Mouse (Mus musculus): ENCODE data around the gene Clcnka. TPM values are rescaled to one million over a fixed set of nuclear protein-coding genes. Genes with fewer than 3 reads are reported as not detected.

Clcnka gene
- polyA plus RNA-seq, 1 experiment from 2014 or later, result not detected

DNA sequence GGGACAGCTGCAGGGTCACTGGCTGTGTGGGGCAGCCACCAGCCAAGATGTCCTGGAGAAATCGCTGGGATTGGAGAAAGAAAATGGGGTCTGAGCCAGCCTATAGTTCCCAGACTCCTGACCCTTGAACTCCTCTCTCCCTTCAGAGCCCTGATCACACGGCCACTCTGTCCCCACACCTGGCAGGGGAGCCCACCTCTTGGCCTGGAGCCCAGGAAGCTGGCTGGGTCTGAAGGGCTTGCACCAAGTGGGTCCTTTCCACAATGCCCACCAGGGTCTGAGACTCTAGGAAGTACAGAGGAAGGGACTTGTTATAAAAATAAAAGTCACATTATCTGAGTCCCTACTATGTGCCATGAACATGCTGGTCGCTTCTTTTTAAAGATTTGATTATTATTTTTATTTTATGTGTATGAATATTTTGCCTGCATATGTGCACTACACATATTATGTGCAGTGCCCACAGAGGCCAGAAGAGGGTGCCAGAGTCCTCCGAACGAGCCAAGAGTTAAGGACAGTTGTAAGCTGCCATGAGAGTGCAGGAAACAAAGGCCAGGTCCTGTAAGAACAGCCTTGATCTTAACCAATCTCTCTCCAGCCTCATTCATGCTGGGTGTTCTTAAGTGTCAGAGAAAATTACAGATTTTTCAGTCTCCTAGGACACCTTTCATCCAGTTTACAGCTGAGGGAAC is 11.3 kb downstream of the Clcnka start:
- H3K4me1 ChIP-seq (replicated peaks; ENCODE audit: control insufficient read depth, insufficient read depth, low read length), result 0 out of 2 replicates have a peak, but pooled peaks cover 5% of the 10 kb centered on the region
- ATAC-seq, result no peak
- no peaks in the 10 kb centered on the region for H3K36me3 ChIP-seq (ENCODE audit: control insufficient read depth, insufficient read depth)
- TF ChIP-seq CTCF (IDR thresholded peaks at IDR 0.05; ENCODE audit: low read depth), result peak; percentile 90
- no peaks in the 10 kb centered on the region for H3K9me3 ChIP-seq (ENCODE audit: control insufficient read depth)
- no peak overlapping the region for H3K9ac ChIP-seq (ENCODE audit: low read depth, low read length)
- WGBS, result 17% methylated on average over 5 of the region's 5 CpGs
- no peak overlapping the region for H3K4me2 ChIP-seq (replicated peaks; ENCODE audit: low read depth)
- H3K27me3 ChIP-seq (replicated peaks; ENCODE audit: control insufficient read depth, insufficient read depth, low read length), result peaks cover 18% of the 10 kb centered on the region; the same call in 1 of the 2 replicates
- H3K27ac ChIP-seq (ENCODE audit: low read depth, low read length), result no peak overlapping the region
- no peak overlapping the region for H3K4me3 ChIP-seq (ENCODE audit: low read depth, low read length)

DNA sequence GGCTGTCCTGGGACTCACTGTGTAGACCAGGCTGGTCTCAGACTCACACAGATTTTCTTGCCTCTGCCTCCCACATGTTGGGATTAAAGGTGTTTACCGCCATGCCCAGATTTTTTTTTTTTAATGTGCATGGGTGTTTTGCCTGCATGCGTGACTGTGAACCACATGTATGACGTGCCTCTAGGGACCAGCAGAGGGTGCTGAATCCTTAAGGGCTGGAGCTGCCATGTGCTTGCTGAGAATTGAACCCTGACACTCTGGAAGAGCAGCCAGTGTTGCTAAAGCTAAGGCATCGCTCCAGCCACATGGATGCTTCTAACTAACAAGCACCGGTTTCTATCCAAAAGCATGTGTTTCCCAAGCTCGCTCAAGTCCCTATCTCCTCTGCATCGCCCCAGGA is 12.4 kb downstream of the Clcnka start:
- Histone ChIP-seq H3K27ac (ENCODE audit: low read depth, low read length) (no peak overlapping the region), H3K4me1 (replicated peaks; ENCODE audit: control insufficient read depth, insufficient read depth, low read length) (0 out of 2 replicates have a peak, but pooled peaks cover 5% of the 10 kb centered on the region), H3K9ac (ENCODE audit: low read depth, low read length) (no peak overlapping the region), H3K9me3 (ENCODE audit: control insufficient read depth) (no peaks in the 10 kb centered on the region), H3K36me3 (ENCODE audit: control insufficient read depth, insufficient read depth) (no peaks in the 10 kb centered on the region), H3K4me2 (replicated peaks; ENCODE audit: low read depth) (no peak overlapping the region), H3K27me3 (replicated peaks; ENCODE audit: control insufficient read depth, insufficient read depth, low read length) (peaks cover 28% of the 10 kb centered on the region; the same call in 1 of the 2 replicates), H3K4me3 (ENCODE audit: low read depth, low read length) (no peak overlapping the region)
- peak; percentile 39 for TF ChIP-seq CTCF (IDR thresholded peaks at IDR 0.05; ENCODE audit: low read depth)
- no peak for ATAC-seq
- 77% methylated on average over 7 of the region's 7 CpGs for WGBS

DNA sequence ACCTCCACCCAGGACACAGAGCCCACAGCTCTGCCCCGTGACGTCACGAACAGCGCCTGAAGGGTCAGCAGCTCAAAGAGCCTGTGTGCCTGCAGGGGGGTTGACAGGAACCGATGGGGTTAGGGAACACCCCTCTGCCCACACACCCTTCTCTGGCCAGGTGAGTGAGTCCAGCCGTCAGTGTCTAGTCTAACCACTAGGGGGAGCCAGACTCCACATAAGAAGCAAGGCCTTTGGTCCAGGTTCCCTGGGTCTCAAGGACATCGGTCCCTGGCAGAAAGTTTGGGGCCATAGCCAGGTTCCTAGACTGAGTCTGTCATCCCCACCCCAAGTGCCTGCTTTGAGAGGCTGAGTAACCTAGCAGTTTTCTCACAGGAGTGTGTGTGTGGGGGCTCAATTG is 13.2 kb downstream of the Clcnka start:
- no peaks in the 10 kb centered on the region for H3K36me3 ChIP-seq (ENCODE audit: control insufficient read depth, insufficient read depth)
- H3K27me3 ChIP-seq (replicated peaks; ENCODE audit: control insufficient read depth, insufficient read depth, low read length), result peaks cover 29% of the 10 kb centered on the region; the same call in 1 of the 2 replicates
- WGBS, result 0% methylated on average over 7 of the region's 7 CpGs
- 0 out of 2 replicates have a peak, but pooled peaks cover 5% of the 10 kb centered on the region for H3K4me1 ChIP-seq (replicated peaks; ENCODE audit: control insufficient read depth, insufficient read depth, low read length)
- TF ChIP-seq CTCF (IDR thresholded peaks at IDR 0.05; ENCODE audit: low read depth), result peak; percentile 96
- 0 out of 2 replicates have a peak, but pooled peaks have one; percentile 26 for ATAC-seq
- H3K9me3 ChIP-seq (ENCODE audit: control insufficient read depth), result no peaks in the 10 kb centered on the region
- H3K27ac ChIP-seq (ENCODE audit: low read depth, low read length), result no peak overlapping the region
- H3K4me3 ChIP-seq (ENCODE audit: low read depth, low read length), result no peak overlapping the region
- H3K4me2 ChIP-seq (replicated peaks; ENCODE audit: low read depth), result no peak overlapping the region
- no peak overlapping the region for H3K9ac ChIP-seq (ENCODE audit: low read depth, low read length)

DNA sequence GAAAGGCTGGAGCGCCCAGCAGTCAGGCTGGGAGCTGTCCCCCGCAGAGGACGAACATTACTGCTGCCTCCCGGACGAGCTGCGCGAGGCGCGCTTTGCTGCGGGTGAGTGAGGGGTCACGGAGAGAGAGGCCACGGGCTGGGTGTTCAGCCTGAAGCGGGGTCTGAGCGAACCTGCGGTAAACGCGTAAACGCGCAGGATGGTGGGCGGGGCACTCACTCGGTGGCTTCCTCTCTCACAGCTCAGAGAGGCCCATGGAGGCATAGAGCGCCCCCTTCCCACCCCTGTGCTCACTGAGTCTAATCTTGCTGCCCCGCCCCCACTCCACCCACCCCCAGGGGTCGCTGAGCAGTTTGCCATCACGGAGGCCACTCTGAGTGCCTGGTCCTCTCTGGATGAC is 16.1 kb downstream of the Clcnka start:
- Histone ChIP-seq H3K4me2 (replicated peaks; ENCODE audit: low read depth) (peak overlapping the region; percentile 63), H3K4me3 (ENCODE audit: low read depth, low read length) (peak overlapping the region; percentile 33), H3K27ac (ENCODE audit: low read depth, low read length) (no peak overlapping the region), H3K9me3 (ENCODE audit: control insufficient read depth) (no peaks in the 10 kb centered on the region), H3K4me1 (replicated peaks; ENCODE audit: control insufficient read depth, insufficient read depth, low read length) (0 out of 2 replicates have a peak, but pooled peaks cover 5% of the 10 kb centered on the region), H3K27me3 (replicated peaks; ENCODE audit: control insufficient read depth, insufficient read depth, low read length) (peaks cover 29% of the 10 kb centered on the region; the same call in 1 of the 2 replicates), H3K9ac (ENCODE audit: low read depth, low read length) (0 out of 2 replicates have a peak overlapping the region, but pooled peaks have one; percentile 11), H3K36me3 (ENCODE audit: control insufficient read depth, insufficient read depth) (no peaks in the 10 kb centered on the region)
- TF ChIP-seq CTCF (IDR thresholded peaks at IDR 0.05; ENCODE audit: low read depth), result peak; percentile 44
- 0 out of 2 replicates have a peak, but pooled peaks have one; percentile 26 for ATAC-seq
- 4% methylated on average over 25 of the region's 25 CpGs for WGBS

DNA sequence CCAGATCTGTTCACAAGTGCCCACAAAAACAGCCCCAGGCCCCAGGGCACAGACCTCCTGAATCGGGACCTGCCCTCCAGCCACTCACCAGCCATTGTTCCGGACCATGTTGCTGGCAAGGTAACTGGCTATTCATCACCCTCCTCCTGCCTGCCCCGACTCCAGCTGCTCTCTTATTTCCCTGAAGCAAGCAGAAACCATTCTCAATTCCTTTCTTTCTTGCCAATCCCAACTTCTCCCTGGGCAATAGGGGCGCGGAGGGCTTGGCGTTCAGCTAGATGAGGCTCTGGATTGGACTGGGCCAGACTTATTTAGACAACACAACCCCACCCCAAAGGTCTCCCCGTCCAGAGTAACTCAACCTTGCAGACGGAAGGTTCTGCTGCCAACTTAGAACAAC is 18.9 kb downstream of the Clcnka start:
- H3K36me3 ChIP-seq (ENCODE audit: control insufficient read depth, insufficient read depth), result no peaks in the 10 kb centered on the region
- no peak for TF ChIP-seq CTCF (IDR thresholded peaks at IDR 0.05; ENCODE audit: low read depth)
- 0 out of 2 replicates have a peak, but pooled peaks cover 5% of the 10 kb centered on the region for H3K4me1 ChIP-seq (replicated peaks; ENCODE audit: control insufficient read depth, insufficient read depth, low read length)
- ATAC-seq, result no peak
- H3K27ac ChIP-seq (ENCODE audit: low read depth, low read length), result no peak overlapping the region
- H3K9ac ChIP-seq (ENCODE audit: low read depth, low read length), result no peak overlapping the region
- H3K4me2 ChIP-seq (replicated peaks; ENCODE audit: low read depth), result no peak overlapping the region
- no peak overlapping the region for H3K4me3 ChIP-seq (ENCODE audit: low read depth, low read length)
- no peaks in the 10 kb centered on the region for H3K9me3 ChIP-seq (ENCODE audit: control insufficient read depth)
- 68% methylated on average over 8 of the region's 8 CpGs for WGBS
- H3K27me3 ChIP-seq (replicated peaks; ENCODE audit: control insufficient read depth, insufficient read depth, low read length), result peaks cover 29% of the 10 kb centered on the region; the same call in 1 of the 2 replicates

DNA sequence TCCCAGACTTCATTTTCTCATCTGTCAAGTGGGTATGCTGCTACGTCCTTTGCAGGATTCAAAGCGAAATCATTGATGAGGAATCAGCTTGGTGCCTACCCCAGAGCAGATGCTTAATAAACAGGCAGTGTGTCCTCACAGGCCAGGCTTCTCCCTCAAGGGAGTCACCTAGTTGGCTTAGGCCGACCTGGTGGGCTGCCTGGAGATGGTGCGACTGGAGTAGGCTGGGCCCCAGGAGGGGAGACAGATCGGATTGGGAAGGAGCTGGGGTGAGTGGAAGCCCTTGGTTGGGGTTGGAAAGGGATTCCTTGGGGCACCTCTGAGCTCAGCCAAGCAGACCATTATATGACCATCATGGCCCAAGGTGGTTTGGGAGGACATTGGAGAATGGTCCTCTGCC is 26.1 kb downstream of the Clcnka start:
- Histone ChIP-seq H3K4me1 (replicated peaks; ENCODE audit: control insufficient read depth, insufficient read depth, low read length) (0 out of 2 replicates have a peak, but pooled peaks cover 10% of the 10 kb centered on the region), H3K4me2 (replicated peaks; ENCODE audit: low read depth) (no peak overlapping the region), H3K9ac (ENCODE audit: low read depth, low read length) (no peak overlapping the region), H3K9me3 (ENCODE audit: control insufficient read depth) (no peaks in the 10 kb centered on the region), H3K27ac (ENCODE audit: low read depth, low read length) (no peak overlapping the region), H3K36me3 (ENCODE audit: control insufficient read depth, insufficient read depth) (no peaks in the 10 kb centered on the region), H3K4me3 (ENCODE audit: low read depth, low read length) (no peak overlapping the region), H3K27me3 (replicated peaks; ENCODE audit: control insufficient read depth, insufficient read depth, low read length) (no peaks in the 10 kb centered on the region)
- no peak for TF ChIP-seq CTCF (IDR thresholded peaks at IDR 0.05; ENCODE audit: low read depth)
- 92% methylated on average over 5 of the region's 5 CpGs for whole genome bisulfite sequencing
- ATAC-seq, result no peak
